Mouse (Mus musculus) forebrain, postnatal 0 days (tissue): ENCODE results near the gene Kif13a. TPM values are rescaled to one million over a fixed set of nuclear protein-coding genes. Genes with fewer than 3 reads are reported as not detected.

ENCODE experiments used
- ATAC-seq: fragments of 200-750 bp; cut with Nextera tagmentation; 2 replicates; pipeline ENCODE4 v1.8.0; 2017; ENCODE audit warnings: mild to moderate bottlenecking, moderate library complexity
- DNase-seq: peaks from one replicate; pipeline ENCODE4 v3.0.0-alpha.2; 2015
- H3K27ac ChIP-seq: fragments of 300-500 bp; sonication (generic); 2 replicates; pipeline ENCODE4 v1.5.1; 2014; ENCODE audit warnings: low read depth, mild to moderate bottlenecking, antibody characterized with exemption, low read length, moderate library complexity, mixed read lengths
- H3K27me3 ChIP-seq: fragments of 300-500 bp; sonication (generic); 2 replicates; pipeline ENCODE4 v1.6.1; 2014; ENCODE audit warnings: mild to moderate bottlenecking, low read length, mixed read lengths; ENCODE audit not compliant: insufficient read depth
- H3K36me3 ChIP-seq: fragments of 300-500 bp; sonication (generic); 2 replicates; pipeline ENCODE4 v1.6.1; 2014; ENCODE audit warnings: mild to moderate bottlenecking, moderate library complexity; ENCODE audit not compliant: insufficient read depth
- H3K4me1 ChIP-seq: fragments of 300-500 bp; sonication (generic); 2 replicates; pipeline ENCODE4 v1.6.1; 2014; ENCODE audit warnings: antibody characterized with exemption; ENCODE audit not compliant: insufficient read depth
- H3K4me2 ChIP-seq: fragments of 300-500 bp; sonication (generic); 2 replicates; pipeline ENCODE4 v1.6.1; 2014; ENCODE audit warnings: low read depth, mild to moderate bottlenecking, moderate library complexity
- H3K4me3 ChIP-seq: fragments of 300-500 bp; sonication (generic); 2 replicates; pipeline ENCODE4 v1.5.1; 2014; ENCODE audit warnings: low read depth, low read length, mixed read lengths
- H3K9ac ChIP-seq: fragments of 300-500 bp; sonication (generic); 2 replicates; pipeline ENCODE4 v1.6.1; 2014; ENCODE audit warnings: mild to moderate bottlenecking
- H3K9me3 ChIP-seq: fragments of 300-500 bp; sonication (generic); 2 replicates; pipeline ENCODE4 v1.6.1; 2016; ENCODE audit warnings: low read length
- CTCF ChIP-seq: sonication (generic); IDR thresholded peaks from 2 replicates; pipeline ENCODE4 v1.5.1; 2016; ENCODE audit warnings: antibody characterized with exemption, control low read depth, low read depth
- WGBS: fragments of 180-500 bp; shearing (Covaris S2); extraction: QIAGEN DNeasy Blood & Tissue Kit; methylation state at CpG from one replicate; pipeline ENCODE4 v1.1.7; 2014; 5-methylcytosine and 5-hydroxymethylcytosine counted together
- polyA plus RNA-seq: library from polyadenylated mRNA; unstranded; fragments of >200 nt; fragmentation: Nextera tagmentation; extraction: Ambion mirVana; gene quantifications from 2 replicates; pipeline ENCODE4 v1.2.1, GENCODE M21; 2015
- total RNA-seq: library from RNA; depleted of rRNA; stranded (reverse); fragments of >200 nt; gene quantifications from 2 replicates; pipeline ENCODE4 v1.2.3, GENCODE M21; 2014

The Kif13a gene
- total and polyA plus RNA-seq, 2 experiments from 2014 or later: 9.2 to 19.7 TPM

DNA sequence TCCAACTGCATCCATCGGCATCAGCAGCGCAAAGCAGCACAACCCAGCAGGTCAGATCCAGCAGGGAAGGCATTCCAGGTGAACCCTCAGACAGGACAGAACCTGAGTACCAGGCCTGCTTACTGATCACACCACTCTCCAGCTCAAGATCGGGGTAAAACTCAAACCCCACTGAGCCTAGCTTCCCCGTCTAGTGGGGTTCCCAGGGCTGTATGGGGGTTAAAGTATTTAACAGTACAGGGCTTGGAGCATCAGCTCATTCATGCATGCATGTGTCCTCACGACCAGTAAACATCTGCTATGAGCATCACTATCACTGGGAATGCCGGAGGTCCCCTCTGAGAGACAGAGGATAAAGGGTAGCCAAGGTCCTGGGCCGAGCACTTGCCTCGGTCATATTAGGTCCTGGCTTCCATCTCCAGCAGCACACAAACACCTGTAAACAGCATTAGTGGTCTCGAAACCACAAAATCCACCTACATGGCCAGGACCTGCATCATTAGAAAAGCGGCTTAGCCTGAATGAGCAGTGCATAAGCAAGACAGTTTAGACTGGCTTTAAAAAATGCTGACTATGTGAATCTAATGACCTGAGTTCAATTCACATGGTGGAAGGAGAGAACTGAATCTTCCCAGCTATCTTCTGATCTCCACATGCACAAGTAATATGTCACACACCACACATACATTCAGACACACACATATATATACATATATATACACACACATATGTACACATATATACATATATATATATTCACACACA is 43.0 kb downstream of the Kif13a start:
- ATAC-seq: no peak
- Histone ChIP-seq H3K4me3 (no peak overlapping the region), H3K27ac (no peak overlapping the region), H3K9me3 (no peaks in the 10 kb centered on the region), H3K9ac (no peak overlapping the region), H3K4me2 (no peak overlapping the region), H3K4me1 (no peaks in the 10 kb centered on the region), H3K27me3 (no peaks in the 10 kb centered on the region), H3K36me3 (no peaks in the 10 kb centered on the region)
- no peak for DNase-seq
- WGBS: 90% methylated on average over 10 of the region's 10 CpGs
- no peak for TF ChIP-seq CTCF

GRCm38 (mm10) chr13:46885759-46886060 is 44.0 kb downstream of the Kif13a start:
- no peak for TF ChIP-seq CTCF

DNA sequence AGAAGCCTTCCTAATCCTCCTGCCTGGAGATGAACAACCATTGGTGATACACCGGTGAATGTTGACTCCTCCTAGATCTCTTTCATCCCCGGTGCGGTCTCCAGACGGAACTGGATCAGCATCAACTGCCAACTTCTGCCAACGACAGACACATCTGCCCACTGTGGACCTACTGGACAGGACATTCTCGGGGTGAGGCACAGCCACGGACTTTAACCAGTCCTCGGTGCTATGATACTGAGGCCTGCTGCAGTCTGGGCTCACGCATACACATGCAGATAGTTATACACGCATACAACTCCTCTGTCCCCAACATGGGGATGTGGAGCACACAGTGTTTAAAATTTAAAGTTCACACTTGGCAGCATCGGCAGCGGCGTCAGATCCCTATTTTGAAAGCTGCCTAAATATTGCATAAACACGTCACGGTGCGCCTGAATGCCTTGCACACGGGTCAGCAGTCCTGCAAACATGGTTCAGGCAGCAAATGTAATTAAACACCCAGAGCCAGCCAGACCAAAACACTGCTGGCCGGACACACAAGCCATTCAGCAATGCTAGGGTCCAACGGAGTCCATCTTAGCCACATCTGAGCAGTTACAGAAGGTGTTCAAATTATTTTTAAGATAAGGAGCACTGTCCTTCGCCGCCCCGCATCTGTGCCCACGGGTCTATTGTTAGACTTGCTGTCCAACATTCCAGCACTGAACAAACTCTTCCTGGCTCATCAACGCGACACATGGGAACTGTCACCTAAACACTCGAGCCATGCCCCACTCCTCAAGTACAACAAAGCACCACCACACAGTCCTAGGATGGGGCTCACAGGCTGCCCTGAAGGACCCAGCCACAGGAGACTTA is 44.5 kb downstream of the Kif13a start:
- DNase-seq (no peak), ATAC-seq (no peak)
- no peak overlapping the region for H3K4me3 ChIP-seq

More at GRCm38 (mm10) chr13:46885759-46886060, 44.0 kb downstream of the Kif13a start:
- Histone ChIP-seq H3K9me3 (no peaks in the 10 kb centered on the region), H3K4me2 (no peak overlapping the region), H3K27ac (no peak overlapping the region), H3K27me3 (no peaks in the 10 kb centered on the region), H3K36me3 (no peaks in the 10 kb centered on the region), H3K4me3 (no peak overlapping the region), H3K4me1 (no peaks in the 10 kb centered on the region), H3K9ac (no peak overlapping the region)
- ATAC-seq: no peak
- DNase-seq: no peak
- 80% methylated on average over 5 of the region's 5 CpGs for WGBS

DNA sequence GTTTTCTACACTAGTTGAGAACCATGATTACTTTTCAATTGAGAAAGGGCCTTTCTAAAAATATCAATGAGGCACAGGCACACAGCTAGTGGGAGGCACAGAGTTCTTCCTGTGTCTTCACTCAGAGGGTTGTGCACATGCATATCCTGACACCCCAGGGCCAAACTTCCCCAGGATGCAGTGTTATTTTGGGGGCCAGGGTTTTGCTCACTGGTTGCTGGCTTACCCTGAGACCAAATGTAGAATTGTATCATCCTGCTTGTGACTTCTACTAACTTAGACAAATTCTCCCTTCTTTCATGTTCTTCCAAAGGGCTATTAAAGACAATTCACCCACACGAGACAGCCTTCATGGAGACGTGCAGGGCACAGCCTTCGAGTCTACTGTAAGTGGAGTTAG is 45.7 kb downstream of the Kif13a start:
- Histone ChIP-seq H3K27me3 (no peaks in the 10 kb centered on the region), H3K4me1 (no peaks in the 10 kb centered on the region), H3K9ac (no peak overlapping the region), H3K4me3 (no peak overlapping the region), H3K36me3 (no peaks in the 10 kb centered on the region), H3K4me2 (no peak overlapping the region), H3K9me3 (no peaks in the 10 kb centered on the region), H3K27ac (no peak overlapping the region)
- DNase-seq (no peak), ATAC-seq (no peak)
- 93% methylated on average over 3 of the region's 3 CpGs for WGBS
- TF ChIP-seq CTCF: no peak

More for the DNA sequence above, 44.5 kb downstream of the Kif13a start:
- 78% methylated on average over 26 of the region's 26 CpGs for WGBS
- Histone ChIP-seq H3K27me3 (no peaks in the 10 kb centered on the region), H3K4me1 (no peaks in the 10 kb centered on the region), H3K9ac (no peak overlapping the region), H3K4me2 (no peak overlapping the region), H3K36me3 (no peaks in the 10 kb centered on the region), H3K9me3 (no peaks in the 10 kb centered on the region), H3K27ac (no peak overlapping the region)
- no peak for TF ChIP-seq CTCF

GRCm38 (mm10) chr13:46883381-46883780 is 46.3 kb downstream of the Kif13a start:
- 83% methylated on average over 10 of the region's 10 CpGs for WGBS
- no peak overlapping the region for H3K4me3 ChIP-seq

GRCm38 (mm10) chr13:46880736-46881135 is 48.9 kb downstream of the Kif13a start:
- Histone ChIP-seq H3K27me3 (no peaks in the 10 kb centered on the region), H3K4me2 (no peak overlapping the region), H3K9ac (no peak overlapping the region), H3K4me3 (no peak overlapping the region), H3K4me1 (no peaks in the 10 kb centered on the region), H3K9me3 (no peaks in the 10 kb centered on the region), H3K36me3 (no peaks in the 10 kb centered on the region), H3K27ac (no peak overlapping the region)
- no peak for TF ChIP-seq CTCF
- ATAC-seq (no peak), DNase-seq (no peak)
- 47% methylated on average over 14 of the region's 14 CpGs for WGBS

More at GRCm38 (mm10) chr13:46883381-46883780, 46.3 kb downstream of the Kif13a start:
- H3K9me3 ChIP-seq: no peaks in the 10 kb centered on the region
- no peak overlapping the region for H3K27ac ChIP-seq
- TF ChIP-seq CTCF: no peak
- no peak for DNase-seq
- no peak for ATAC-seq
- no peak overlapping the region for H3K4me2 ChIP-seq
- H3K27me3 ChIP-seq: no peaks in the 10 kb centered on the region
- no peak overlapping the region for H3K9ac ChIP-seq
- H3K36me3 ChIP-seq: no peaks in the 10 kb centered on the region
- no peaks in the 10 kb centered on the region for H3K4me1 ChIP-seq

GRCm38 (mm10) chr13:46880243-46880642 is 49.4 kb downstream of the Kif13a start:
- no peak for DNase-seq
- no peak for ATAC-seq
- Histone ChIP-seq H3K9me3 (no peaks in the 10 kb centered on the region), H3K27me3 (no peaks in the 10 kb centered on the region), H3K4me3 (no peak overlapping the region), H3K9ac (no peak overlapping the region), H3K4me1 (no peaks in the 10 kb centered on the region), H3K36me3 (no peaks in the 10 kb centered on the region), H3K4me2 (no peak overlapping the region), H3K27ac (no peak overlapping the region)
- TF ChIP-seq CTCF: no peak
- WGBS: 85% methylated on average over 6 of the region's 6 CpGs
